Mouse (Mus musculus): Measurements from ENCODE around the gene Cdca7.

The Cdca7 gene

GRCm38 (mm10) chr2:72475797-72476485 lies at the start of gene Cdca7:
Gene Cdca7, plus strand, starts transcription at chr2:72476159.
- DNase-seq: peak; percentile 86

GRCm38 (mm10) chr2:72426776-72427175 lies 49.2 kb upstream of the Cdca7 start:
- no peak for DNase-seq

DNA sequence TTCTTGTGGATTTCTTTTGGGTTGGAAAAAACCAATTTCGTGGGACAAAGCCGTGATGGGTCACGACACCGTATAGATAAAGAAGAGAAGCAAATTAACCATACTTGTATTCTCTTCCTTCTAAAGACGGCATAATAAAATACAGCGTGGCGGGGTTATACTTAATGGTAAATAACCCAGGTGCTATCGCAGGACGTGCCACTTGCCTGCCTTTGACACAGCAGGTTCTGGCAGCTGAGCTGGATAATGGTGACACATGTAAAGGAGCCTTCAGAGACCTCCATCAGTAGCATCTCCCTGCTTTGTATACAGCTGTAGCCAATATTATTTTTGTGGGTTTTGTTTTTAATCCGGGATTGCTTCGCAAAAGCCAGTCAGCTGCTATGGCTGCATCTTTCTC lies 48.7 kb upstream of the Cdca7 start:
- no peak for DNase-seq

GRCm38 (mm10) chr2:72438941-72439533 lies 36.9 kb upstream of the Cdca7 start:
- DNase-seq: no peak

- DNase-seq: no peak
These were observed 34.9 kb upstream of the Cdca7 start for GRCm38 (mm10) chr2:72441010-72441409.

GRCm38 (mm10) chr2:72442825-72443224 lies 33.1 kb upstream of the Cdca7 start:
- no peak for DNase-seq

DNA sequence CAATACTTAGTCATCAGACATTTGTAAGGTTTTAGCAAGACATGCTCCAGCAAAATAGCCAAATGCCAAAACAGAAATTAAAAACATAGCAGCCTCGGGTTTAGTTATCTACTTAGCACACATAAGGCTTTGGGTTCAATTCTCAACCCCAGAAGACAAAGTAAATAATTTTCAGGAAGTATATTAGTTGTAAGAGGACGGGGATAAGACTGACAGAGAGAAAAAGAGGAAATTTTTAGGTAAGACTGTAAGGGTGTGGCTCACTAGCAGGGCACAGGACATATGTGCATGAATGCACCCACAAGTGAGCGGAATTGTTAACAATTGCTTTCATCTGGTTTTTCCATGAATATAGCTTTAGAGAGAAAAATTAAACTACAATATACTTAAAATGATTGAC lies 32.0 kb upstream of the Cdca7 start:
- no peak for DNase-seq

GRCm38 (mm10) chr2:72446106-72446505 lies 29.9 kb upstream of the Cdca7 start:
- DNase-seq: no peak

DNA sequence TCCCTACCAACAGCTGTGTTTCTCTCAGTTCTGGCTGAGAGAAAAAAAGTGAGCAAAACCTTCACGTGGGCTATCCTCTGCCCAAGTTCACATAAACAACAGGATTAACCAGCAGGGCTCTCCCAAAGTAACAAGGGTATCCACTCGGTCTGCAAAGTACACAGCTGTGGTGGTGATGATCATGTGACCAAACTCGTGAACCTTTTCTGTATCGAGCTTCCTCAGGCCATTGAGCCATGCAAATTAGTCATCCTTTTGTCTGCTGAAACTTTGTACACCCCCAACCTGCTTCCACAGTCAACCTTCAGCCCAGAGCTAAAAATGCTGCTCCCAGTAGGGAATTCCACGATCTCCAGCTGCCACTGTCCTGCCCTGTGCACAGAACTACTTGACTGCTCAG lies 29.3 kb upstream of the Cdca7 start:
- DNase-seq: no peak

DNA sequence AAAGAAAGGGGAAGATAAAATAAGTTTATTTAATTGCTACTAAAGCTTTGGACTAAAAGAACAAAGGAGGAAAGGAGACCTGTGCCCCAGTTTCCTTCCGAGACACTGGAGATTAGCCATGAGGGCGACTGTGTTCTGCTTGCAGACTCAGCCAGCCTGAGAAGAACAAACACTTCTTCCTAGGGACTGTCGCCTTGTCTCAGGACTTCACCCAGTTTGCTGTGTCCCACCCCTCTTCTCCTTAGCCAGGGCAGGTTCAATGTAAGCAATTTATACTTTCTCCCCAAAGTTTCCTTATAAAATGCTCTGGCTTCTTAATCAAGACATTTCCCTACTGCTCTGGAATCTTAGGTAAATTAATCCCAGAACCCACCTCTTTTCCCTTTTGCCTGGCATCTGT lies 22.4 kb upstream of the Cdca7 start:
- DNase-seq: no peak

GRCm38 (mm10) chr2:72456189-72456588 lies 19.8 kb upstream of the Cdca7 start:
- DNase-seq: no peak

- DNase-seq: no peak
These were observed 11.5 kb upstream of the Cdca7 start for GRCm38 (mm10) chr2:72464376-72465014.

GRCm38 (mm10) chr2:72467604-72468003 lies 8.4 kb upstream of the Cdca7 start:
- peak; percentile 44 for DNase-seq

DNA sequence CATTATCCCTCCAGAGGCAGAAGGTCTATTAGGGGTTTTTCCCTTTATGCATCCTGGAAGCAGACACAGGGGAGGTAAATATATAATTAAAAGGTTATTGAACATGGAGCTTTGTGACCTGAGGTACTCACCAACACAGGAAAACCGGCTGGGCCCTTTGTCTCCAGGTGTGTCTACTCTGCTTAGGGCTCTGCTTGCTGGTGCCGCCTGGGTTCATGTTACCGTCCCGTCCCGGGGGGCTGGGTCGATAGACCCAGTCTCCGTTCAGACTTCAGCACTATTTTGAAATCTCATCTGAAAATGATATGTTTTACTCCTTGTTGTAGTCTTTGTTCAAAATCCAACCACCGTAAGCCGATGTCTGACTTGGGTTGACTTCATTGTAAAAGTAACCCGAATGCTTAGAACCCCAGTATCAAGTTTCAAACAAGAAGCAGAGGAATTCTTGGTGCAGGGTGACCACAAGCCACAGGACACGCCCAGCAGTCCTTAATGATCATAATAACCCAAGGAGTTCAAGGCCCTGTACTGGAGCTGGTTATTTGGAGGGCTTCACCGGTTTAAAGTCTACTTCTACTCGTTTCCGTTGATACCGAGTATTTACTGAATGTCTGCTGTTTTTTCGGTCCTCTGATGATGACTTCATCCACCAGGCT lies 4.4 kb upstream of the Cdca7 start:
- no peak for DNase-seq

- no peak for DNase-seq
These were observed 1.2 kb upstream of the Cdca7 start for GRCm38 (mm10) chr2:72474531-72475287.

GRCm38 (mm10) chr2:72475423-72475796 lies 549 bp upstream of the Cdca7 start:
- no peak for DNase-seq

GRCm38 (mm10) chr2:72476486-72477211 lies 690 bp downstream of the Cdca7 start:
- DNase-seq: peak; percentile 69

GRCm38 (mm10) chr2:72477221-72477620 lies 1.3 kb downstream of the Cdca7 start:
- peak; percentile 36 for DNase-seq

GRCm38 (mm10) chr2:72478176-72478575 lies 2.2 kb downstream of the Cdca7 start:
- no peak for DNase-seq

DNA sequence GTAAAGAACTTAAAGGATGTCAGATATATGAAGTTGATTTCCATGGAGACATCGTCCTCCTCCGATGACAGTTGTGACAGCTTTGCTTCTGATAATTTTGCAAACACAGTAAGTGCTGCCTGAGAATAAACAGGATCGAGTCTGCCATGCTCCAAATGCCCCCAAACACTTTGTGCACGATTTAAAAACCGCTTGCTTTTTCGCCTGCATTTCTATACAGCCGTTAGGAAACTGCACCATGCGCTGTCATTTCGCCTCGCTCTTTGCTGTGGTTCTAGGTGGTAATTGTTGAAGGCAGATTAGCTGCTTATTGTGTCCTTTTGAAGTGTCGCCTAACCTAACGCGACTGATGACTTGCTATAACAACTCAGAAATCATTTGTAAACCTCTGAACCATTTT lies 3.0 kb downstream of the Cdca7 start:
- DNase-seq: no peak

GRCm38 (mm10) chr2:72479818-72480217 lies 3.9 kb downstream of the Cdca7 start:
- DNase-seq: no peak

DNA sequence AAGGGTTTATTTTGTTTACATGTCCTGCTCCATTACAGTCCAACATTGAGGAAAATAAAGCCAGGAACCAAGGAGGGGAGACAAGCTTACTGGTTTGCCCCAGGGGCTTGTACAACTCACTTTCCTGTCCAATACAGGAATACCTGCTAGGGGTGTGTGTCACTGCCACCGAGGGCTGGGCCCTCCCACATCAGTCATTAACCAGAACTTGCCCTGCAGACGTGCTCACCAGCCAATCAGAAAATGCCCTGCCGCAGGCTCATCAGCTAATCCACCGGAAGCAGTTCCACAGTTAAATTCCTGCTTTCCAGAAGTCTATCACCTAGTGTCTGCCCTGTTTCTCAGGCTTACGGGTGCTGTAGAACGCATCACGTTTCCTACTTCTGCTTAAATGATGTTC lies 15.7 kb downstream of the Cdca7 start:
- DNase-seq: no peak

All from kidney, postnatal 10 days (tissue).